Mouse (Mus musculus): Measurements from ENCODE around the gene Tgfbr2. TPM values are rescaled to one million over a fixed set of nuclear protein-coding genes. Genes with fewer than 3 reads are reported as not detected.
"Not testable (repeated sequence)": the region's sequence is repeated elsewhere in the genome, so short reads cannot be mapped to it uniquely, and the experiment has no call there.

Gene Tgfbr2
- polyA plus RNA-seq, 1 experiment from 2014 or later = 27.2 TPM

DNA sequence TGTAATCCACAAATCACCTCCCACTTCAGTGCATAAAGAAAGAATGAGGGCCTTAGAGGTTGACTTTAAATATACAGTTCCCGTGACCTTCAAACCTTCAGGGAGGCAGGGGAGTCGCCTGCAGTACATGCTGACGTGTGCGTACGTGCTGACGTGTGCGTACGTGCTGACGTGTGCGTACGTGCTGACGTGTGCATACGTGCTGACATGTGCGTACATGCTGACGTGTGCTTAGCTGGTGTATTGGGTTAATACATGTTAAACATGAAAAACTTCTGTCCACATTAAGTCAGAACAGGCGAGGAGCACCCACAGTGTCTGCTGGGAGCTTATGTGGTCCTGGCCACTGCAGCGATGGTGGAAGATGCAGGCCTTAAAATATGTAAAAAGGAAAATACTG, 110.4 kb downstream of the Tgfbr2 start:
- no peaks in the 10 kb centered on the region for H3K27me3 ChIP-seq (ENCODE audit: control insufficient read depth, insufficient read depth, low read length)
- no peak overlapping the region for H3K4me3 ChIP-seq (ENCODE audit: low read length)
- H3K9me3 ChIP-seq (ENCODE audit: control insufficient read depth, low read length) = no peaks in the 10 kb centered on the region
- no peak overlapping the region for H3K4me2 ChIP-seq (replicated peaks; ENCODE audit: low read depth, low read length)
- H3K36me3 ChIP-seq (ENCODE audit: control insufficient read depth, insufficient read depth, low read length) = no peaks in the 10 kb centered on the region
- ATAC-seq (ENCODE audit: low FRiP score, low TSS enrichment) = no peak
- H3K4me1 ChIP-seq (ENCODE audit: control insufficient read depth, insufficient read depth, low read length) = no peaks in the 10 kb centered on the region
- WGBS = 83% methylated on average over 17 of the region's 17 CpGs
- H3K9ac ChIP-seq (ENCODE audit: low read depth, low read length) = no peak overlapping the region
- no peak overlapping the region for H3K27ac ChIP-seq (ENCODE audit: low read depth, low read length)

DNA sequence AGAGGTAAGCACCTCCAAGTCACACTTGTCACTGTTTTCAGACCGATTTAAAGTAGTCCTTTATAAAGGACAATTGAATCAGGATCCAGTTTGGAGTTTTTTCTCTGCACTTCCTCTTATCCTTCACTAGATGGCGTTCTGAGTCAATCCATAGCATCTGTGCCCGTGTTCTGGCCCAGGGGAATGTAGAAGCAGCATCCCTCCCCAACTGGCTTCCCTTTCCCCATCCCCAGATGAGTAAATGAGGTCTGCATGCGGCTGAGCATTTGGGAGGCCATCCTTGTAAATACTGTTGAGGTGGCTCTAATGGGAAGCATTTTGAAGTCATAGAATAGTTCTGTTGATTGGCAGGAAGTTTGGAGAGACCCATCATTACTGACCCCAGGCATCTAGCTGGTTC, 114.5 kb downstream of the Tgfbr2 start:
- Histone ChIP-seq H3K4me1 (ENCODE audit: control insufficient read depth, insufficient read depth, low read length) (no peaks in the 10 kb centered on the region), H3K9ac (ENCODE audit: low read depth, low read length) (no peak overlapping the region), H3K9me3 (ENCODE audit: control insufficient read depth, low read length) (no peaks in the 10 kb centered on the region; the same call in 1 of the 2 replicates), H3K4me2 (replicated peaks; ENCODE audit: low read depth, low read length) (no peak overlapping the region), H3K27me3 (ENCODE audit: control insufficient read depth, insufficient read depth, low read length) (no peaks in the 10 kb centered on the region), H3K27ac (ENCODE audit: low read depth, low read length) (no peak overlapping the region), H3K36me3 (ENCODE audit: control insufficient read depth, insufficient read depth, low read length) (no peaks in the 10 kb centered on the region), H3K4me3 (ENCODE audit: low read length) (no peak overlapping the region)
- no peak for ATAC-seq (ENCODE audit: low FRiP score, low TSS enrichment)
- 11% methylated on average over 4 of the region's 4 CpGs for WGBS

DNA sequence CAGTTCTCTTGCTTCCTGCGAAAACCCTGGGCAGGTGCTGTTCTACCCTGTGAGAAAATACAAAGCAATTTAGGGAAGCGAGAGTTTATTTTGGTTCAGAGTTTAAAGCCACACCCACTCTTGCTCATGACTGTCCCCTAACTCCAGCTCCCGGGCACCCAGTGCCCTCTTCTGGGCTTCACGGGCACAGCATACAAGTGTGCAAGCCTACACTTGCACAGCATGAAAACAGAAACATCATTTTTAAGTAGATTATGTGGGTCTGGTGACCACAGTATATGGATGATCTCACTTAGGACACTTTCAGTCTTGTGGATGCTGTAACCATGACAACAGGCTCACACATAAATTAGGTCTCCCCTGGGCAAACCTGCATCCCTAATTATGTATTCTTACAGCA, 116.0 kb downstream of the Tgfbr2 start:
- Histone ChIP-seq H3K9ac (ENCODE audit: low read depth, low read length) (no peak overlapping the region), H3K36me3 (ENCODE audit: control insufficient read depth, insufficient read depth, low read length) (no peaks in the 10 kb centered on the region), H3K4me3 (ENCODE audit: low read length) (no peak overlapping the region), H3K4me1 (ENCODE audit: control insufficient read depth, insufficient read depth, low read length) (no peaks in the 10 kb centered on the region), H3K27me3 (ENCODE audit: control insufficient read depth, insufficient read depth, low read length) (no peaks in the 10 kb centered on the region), H3K27ac (ENCODE audit: low read depth, low read length) (no peak overlapping the region), H3K9me3 (ENCODE audit: control insufficient read depth, low read length) (no peaks in the 10 kb centered on the region; the same call in 1 of the 2 replicates), H3K4me2 (replicated peaks; ENCODE audit: low read depth, low read length) (no peak overlapping the region)
- WGBS = 71% methylated on average over 4 of the region's 4 CpGs
- ATAC-seq (ENCODE audit: low FRiP score, low TSS enrichment) = no peak

DNA sequence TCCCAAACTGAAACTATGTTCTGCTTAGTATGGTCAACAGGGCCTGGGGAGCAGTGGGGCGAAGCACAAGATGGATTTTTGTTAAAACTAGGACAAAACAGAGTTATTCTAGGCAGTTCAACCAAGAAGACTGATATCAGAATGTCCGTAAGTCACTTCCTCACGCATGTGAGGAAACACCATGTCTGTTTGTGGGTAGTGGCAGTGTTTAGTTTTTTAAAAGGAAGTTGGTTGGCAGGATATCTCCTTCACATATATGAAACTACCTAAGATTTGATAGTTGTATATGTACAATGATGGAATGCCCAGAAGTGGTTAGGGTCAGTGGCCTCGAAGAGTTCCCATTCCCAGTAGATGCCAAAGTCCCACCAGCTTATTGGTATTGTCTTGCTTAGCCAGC, 116.7 kb downstream of the Tgfbr2 start:
- no peaks in the 10 kb centered on the region for H3K27me3 ChIP-seq (ENCODE audit: control insufficient read depth, insufficient read depth, low read length)
- no peaks in the 10 kb centered on the region for H3K4me1 ChIP-seq (ENCODE audit: control insufficient read depth, insufficient read depth, low read length)
- ATAC-seq (ENCODE audit: low FRiP score, low TSS enrichment) = no peak
- no peaks in the 10 kb centered on the region; the same call in 1 of the 2 replicates for H3K9me3 ChIP-seq (ENCODE audit: control insufficient read depth, low read length)
- 91% methylated on average over 4 of the region's 4 CpGs for WGBS
- H3K36me3 ChIP-seq (ENCODE audit: control insufficient read depth, insufficient read depth, low read length) = no peaks in the 10 kb centered on the region
- H3K9ac ChIP-seq (ENCODE audit: low read depth, low read length) = no peak overlapping the region
- no peak overlapping the region for H3K27ac ChIP-seq (ENCODE audit: low read depth, low read length)
- no peak overlapping the region for H3K4me3 ChIP-seq (ENCODE audit: low read length)
- no peak overlapping the region for H3K4me2 ChIP-seq (replicated peaks; ENCODE audit: low read depth, low read length)

DNA sequence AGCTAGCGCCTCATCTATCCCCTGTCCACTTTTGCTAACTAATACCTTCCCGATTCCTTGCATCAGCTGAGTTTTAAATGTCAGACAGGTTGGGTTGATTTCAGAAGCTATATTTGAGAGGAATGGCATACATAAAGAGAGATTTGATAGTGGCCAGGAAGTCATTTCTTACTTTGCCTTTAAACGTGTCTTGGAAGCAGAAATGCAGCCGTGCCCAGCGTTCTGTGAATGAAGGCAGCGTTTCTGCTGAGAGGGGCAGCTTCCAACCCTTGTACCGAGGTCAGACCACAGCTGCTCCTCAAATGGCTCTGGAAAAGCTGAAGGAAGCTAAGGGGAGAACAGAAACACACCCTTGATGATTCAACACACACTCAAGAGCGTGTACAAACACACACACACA, 121.2 kb downstream of the Tgfbr2 start:
- Histone ChIP-seq H3K27ac (ENCODE audit: low read depth, low read length) (no peak overlapping the region), H3K4me1 (ENCODE audit: control insufficient read depth, insufficient read depth, low read length) (no peaks in the 10 kb centered on the region)
- WGBS = 46% methylated on average over 8 of the region's 8 CpGs

DNA sequence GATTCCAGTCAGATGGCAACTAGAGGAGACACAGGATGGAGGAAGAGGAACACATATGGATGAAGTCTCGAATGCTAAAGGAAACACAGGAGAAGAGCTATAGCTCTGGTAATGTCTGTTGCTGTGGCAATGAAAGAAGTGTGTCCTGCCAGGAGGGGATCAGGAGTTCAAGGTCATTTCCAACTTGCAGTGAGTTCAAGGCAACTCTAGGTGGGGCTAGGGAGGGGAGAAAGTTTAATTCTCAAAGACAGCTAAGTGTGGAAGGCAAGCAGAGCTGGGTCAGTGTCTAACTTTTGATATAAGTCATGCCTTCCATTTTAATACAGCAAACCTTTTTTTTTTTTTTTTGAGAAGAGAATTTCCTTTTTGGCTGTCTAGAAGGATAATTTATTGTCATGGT, 125.2 kb downstream of the Tgfbr2 start:
- Histone ChIP-seq H3K36me3 (ENCODE audit: control insufficient read depth, insufficient read depth, low read length) (no peaks in the 10 kb centered on the region), H3K9me3 (ENCODE audit: control insufficient read depth, low read length) (no peaks in the 10 kb centered on the region), H3K9ac (ENCODE audit: low read depth, low read length) (no peak overlapping the region), H3K4me1 (ENCODE audit: control insufficient read depth, insufficient read depth, low read length) (no peaks in the 10 kb centered on the region), H3K4me3 (ENCODE audit: low read length) (no peak overlapping the region), H3K4me2 (replicated peaks; ENCODE audit: low read depth, low read length) (no peak overlapping the region), H3K27me3 (ENCODE audit: control insufficient read depth, insufficient read depth, low read length) (no peaks in the 10 kb centered on the region), H3K27ac (ENCODE audit: low read depth, low read length) (no peak overlapping the region)
- 68% methylated on average over 1 of the region's 1 CpGs for WGBS
- ATAC-seq (ENCODE audit: low FRiP score, low TSS enrichment) = no peak

More for the DNA sequence above, 121.2 kb downstream of the Tgfbr2 start:
- Histone ChIP-seq H3K9ac (ENCODE audit: low read depth, low read length) (no peak overlapping the region), H3K4me3 (ENCODE audit: low read length) (no peak overlapping the region), H3K27me3 (ENCODE audit: control insufficient read depth, insufficient read depth, low read length) (no peaks in the 10 kb centered on the region), H3K9me3 (ENCODE audit: control insufficient read depth, low read length) (no peaks in the 10 kb centered on the region; the same call in 1 of the 2 replicates), H3K36me3 (ENCODE audit: control insufficient read depth, insufficient read depth, low read length) (no peaks in the 10 kb centered on the region), H3K4me2 (replicated peaks; ENCODE audit: low read depth, low read length) (no peak overlapping the region)
- no peak for ATAC-seq (ENCODE audit: low FRiP score, low TSS enrichment)

DNA sequence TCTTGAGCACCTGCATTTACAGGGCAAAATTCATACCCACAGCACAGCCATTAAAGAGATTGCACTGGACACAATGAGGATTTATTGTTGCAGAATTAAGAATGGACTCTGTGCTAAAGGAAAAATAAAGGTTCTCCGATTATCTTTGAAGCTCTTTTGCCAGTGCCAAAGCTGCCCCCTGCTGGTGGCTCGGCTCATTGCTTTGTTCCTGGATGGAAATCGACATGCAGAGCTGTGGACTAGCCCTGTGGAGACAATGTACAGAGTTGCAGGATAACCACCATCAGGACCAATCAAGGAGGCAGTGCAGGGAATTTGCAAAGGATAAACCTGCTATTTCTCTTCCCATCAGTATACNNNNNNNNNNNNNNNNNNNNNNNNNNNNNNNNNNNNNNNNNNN, 133.4 kb downstream of the Tgfbr2 start:
- 7% methylated on average over 3 of the region's 3 CpGs for WGBS
- Histone ChIP-seq H3K36me3 (ENCODE audit: control insufficient read depth, insufficient read depth, low read length) (no peaks in the 10 kb centered on the region), H3K4me2 (replicated peaks; ENCODE audit: low read depth, low read length) (no peak overlapping the region), H3K4me1 (ENCODE audit: control insufficient read depth, insufficient read depth, low read length) (no peaks in the 10 kb centered on the region), H3K27ac (ENCODE audit: low read depth, low read length) (no peak overlapping the region), H3K9me3 (ENCODE audit: control insufficient read depth, low read length) (no peaks in the 10 kb centered on the region), H3K4me3 (ENCODE audit: low read length) (no peak overlapping the region), H3K9ac (ENCODE audit: low read depth, low read length) (no peak overlapping the region), H3K27me3 (ENCODE audit: control insufficient read depth, insufficient read depth, low read length) (no peaks in the 10 kb centered on the region)
- no peak for ATAC-seq (ENCODE audit: low FRiP score, low TSS enrichment)

DNA sequence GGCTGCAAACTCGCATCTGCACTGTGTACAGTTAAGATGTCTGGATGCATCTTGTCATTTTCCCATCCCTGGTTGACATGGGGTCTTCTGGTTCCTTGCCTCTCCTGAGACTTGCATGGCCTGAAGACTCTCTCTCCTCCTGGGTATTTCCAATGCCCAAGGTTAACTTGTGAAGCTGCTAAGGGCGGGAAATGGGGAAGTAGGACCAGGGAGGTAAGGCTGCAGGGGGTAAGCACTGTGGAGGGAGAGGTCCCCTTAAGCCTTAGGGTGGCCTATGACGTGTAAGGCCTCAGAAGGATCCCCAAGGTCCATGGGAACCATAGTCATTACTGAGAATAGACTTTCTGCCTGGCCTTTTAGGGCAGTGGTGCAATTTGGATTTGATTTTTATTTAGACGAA, 133.8 kb downstream of the Tgfbr2 start:
- Histone ChIP-seq H3K4me1 (ENCODE audit: control insufficient read depth, insufficient read depth, low read length) (no peaks in the 10 kb centered on the region), H3K27ac (ENCODE audit: low read depth, low read length) (no peak overlapping the region), H3K4me3 (ENCODE audit: low read length) (no peak overlapping the region), H3K27me3 (ENCODE audit: control insufficient read depth, insufficient read depth, low read length) (no peaks in the 10 kb centered on the region), H3K9ac (ENCODE audit: low read depth, low read length) (no peak overlapping the region), H3K36me3 (ENCODE audit: control insufficient read depth, insufficient read depth, low read length) (no peaks in the 10 kb centered on the region), H3K9me3 (ENCODE audit: control insufficient read depth, low read length) (no peaks in the 10 kb centered on the region), H3K4me2 (replicated peaks; ENCODE audit: low read depth, low read length) (no peak overlapping the region)
- ATAC-seq (ENCODE audit: low FRiP score, low TSS enrichment) = no peak
- whole genome bisulfite sequencing = 73% methylated on average over 4 of the region's 4 CpGs

DNA sequence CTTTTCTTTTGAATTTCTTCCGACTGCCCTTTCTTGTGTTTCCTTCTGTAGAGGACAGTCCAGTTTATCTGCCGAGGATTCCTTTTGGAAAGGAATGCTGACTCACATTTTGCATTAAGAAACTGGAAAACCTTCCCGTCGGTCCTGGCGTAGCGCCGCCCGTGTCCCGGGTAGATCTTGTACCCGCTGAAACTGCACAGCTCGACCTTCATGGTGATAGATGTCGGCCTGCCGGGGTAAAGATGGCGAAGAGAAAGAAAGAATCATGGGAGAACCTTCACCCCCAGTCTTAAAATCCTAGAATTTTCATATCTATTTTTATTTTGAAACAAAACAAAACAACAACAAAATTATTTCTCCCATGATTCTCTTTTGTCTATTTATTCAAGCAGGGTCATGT, 134.3 kb downstream of the Tgfbr2 start:
- not testable (repeated sequence) for ATAC-seq (ENCODE audit: low FRiP score, low TSS enrichment); H3K9ac ChIP-seq (ENCODE audit: low read depth, low read length); H3K9me3 ChIP-seq (ENCODE audit: control insufficient read depth, low read length); H3K27me3 ChIP-seq (ENCODE audit: control insufficient read depth, insufficient read depth, low read length); H3K4me2 ChIP-seq (replicated peaks; ENCODE audit: low read depth, low read length); H3K36me3 ChIP-seq (ENCODE audit: control insufficient read depth, insufficient read depth, low read length); H3K4me1 ChIP-seq (ENCODE audit: control insufficient read depth, insufficient read depth, low read length); H3K4me3 ChIP-seq (ENCODE audit: low read length); H3K27ac ChIP-seq (ENCODE audit: low read depth, low read length)
- 90% methylated on average over 14 of the region's 14 CpGs for WGBS

DNA sequence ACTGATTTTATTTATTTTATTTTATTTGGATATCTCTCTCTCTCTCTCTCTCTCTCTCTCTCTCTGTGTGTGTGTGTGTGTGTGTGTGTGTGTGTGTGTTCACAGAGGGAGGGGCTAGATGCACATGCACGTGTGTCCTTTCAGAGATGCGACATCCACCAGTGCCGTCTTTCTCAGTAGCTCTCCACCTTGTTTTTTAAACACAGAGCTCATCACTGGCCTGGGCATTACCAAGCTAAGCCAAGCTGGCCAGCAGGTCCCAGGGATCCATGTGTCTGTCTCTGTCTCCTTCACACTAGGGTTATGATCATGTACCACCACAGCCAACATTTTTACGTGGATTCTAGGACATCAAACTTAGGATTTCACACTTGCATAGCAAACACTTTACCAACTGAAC, 135.2 kb downstream of the Tgfbr2 start:
- H3K9ac ChIP-seq (ENCODE audit: low read depth, low read length) = no peak overlapping the region
- no peak overlapping the region for H3K4me3 ChIP-seq (ENCODE audit: low read length)
- no peaks in the 10 kb centered on the region for H3K9me3 ChIP-seq (ENCODE audit: control insufficient read depth, low read length)
- H3K27ac ChIP-seq (ENCODE audit: low read depth, low read length) = no peak overlapping the region
- H3K4me2 ChIP-seq (replicated peaks; ENCODE audit: low read depth, low read length) = no peak overlapping the region
- 90% methylated on average over 4 of the region's 4 CpGs for WGBS
- H3K4me1 ChIP-seq (ENCODE audit: control insufficient read depth, insufficient read depth, low read length) = no peaks in the 10 kb centered on the region
- no peaks in the 10 kb centered on the region for H3K36me3 ChIP-seq (ENCODE audit: control insufficient read depth, insufficient read depth, low read length)
- ATAC-seq (ENCODE audit: low FRiP score, low TSS enrichment) = no peak
- H3K27me3 ChIP-seq (ENCODE audit: control insufficient read depth, insufficient read depth, low read length) = no peaks in the 10 kb centered on the region
